Mouse (Mus musculus): Measurements from ENCODE around the gene Med17. TPM values are rescaled to one million over a fixed set of nuclear protein-coding genes. Genes with fewer than 3 reads are reported as not detected.
"Not testable (repeated sequence)": the region's sequence is repeated elsewhere in the genome, so short reads cannot be mapped to it uniquely, and the experiment has no call there.

Med17 gene
- polyA plus RNA-seq, 1 experiment from 2014 or later = 41.0 TPM

DNA sequence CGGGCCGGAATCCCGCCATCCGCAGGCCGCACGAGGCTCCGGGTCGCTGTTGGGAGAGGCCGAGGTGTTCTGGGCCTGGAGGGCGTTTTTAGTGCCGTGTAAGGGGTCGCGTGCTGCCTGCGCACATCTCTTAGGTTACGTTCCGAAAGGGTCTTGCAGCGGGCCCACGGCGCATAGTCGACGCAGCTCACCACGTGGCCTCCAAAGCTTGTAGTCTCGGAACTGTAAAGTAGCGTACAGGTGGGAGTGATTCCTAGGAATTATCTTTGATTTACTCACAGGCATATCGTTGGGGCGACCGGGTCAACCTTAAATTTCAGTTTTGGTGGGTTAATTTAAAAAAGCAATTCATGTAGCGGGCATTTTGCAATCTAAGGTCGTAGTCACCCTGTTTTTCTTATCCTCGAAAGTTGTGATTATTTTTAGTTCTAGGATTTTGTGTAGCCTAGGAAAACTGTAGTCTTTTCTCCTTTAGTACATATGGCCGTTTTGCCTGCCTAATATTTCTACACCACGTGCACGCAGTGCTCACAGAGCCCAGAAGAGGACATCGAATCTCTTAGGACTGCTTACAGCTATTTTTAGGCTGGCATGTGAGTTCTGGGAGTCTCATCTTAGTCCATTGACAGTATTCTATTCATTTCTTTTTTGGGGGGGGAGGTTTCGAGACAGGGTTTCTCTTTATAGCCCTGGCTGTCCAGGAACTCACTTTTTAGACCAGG is 26.8 kb upstream of the Med17 start, which contains the start of gene 4931406C07Rik:
Gene 4931406C07Rik, minus strand, starts transcription at position 51 of the 722 bp plus-strand sequence.
- peak within 1 kb of the TSS; percentile 91 for H3K27ac ChIP-seq (replicated peaks)
- H3K4me3 ChIP-seq = peak within 1 kb of the TSS; percentile 91
- H3K9ac ChIP-seq = peak within 1 kb of the TSS; percentile 94
- H3K4me1 ChIP-seq (replicated peaks) = peaks cover 46% of the 10 kb centered on the region
- H3K36me3 ChIP-seq = peaks cover 30% of the 10 kb centered on the region
- WGBS = under 1% methylated on average over 35 of the region's 35 CpGs
- no peaks in the 10 kb centered on the region for H3K9me3 ChIP-seq
- H3K27me3 ChIP-seq = no peaks in the 10 kb centered on the region
- ATAC-seq (ENCODE audit: low read depth) = peak; percentile 89
- H3K4me2 ChIP-seq = peak within 1 kb of the TSS; percentile 85

DNA sequence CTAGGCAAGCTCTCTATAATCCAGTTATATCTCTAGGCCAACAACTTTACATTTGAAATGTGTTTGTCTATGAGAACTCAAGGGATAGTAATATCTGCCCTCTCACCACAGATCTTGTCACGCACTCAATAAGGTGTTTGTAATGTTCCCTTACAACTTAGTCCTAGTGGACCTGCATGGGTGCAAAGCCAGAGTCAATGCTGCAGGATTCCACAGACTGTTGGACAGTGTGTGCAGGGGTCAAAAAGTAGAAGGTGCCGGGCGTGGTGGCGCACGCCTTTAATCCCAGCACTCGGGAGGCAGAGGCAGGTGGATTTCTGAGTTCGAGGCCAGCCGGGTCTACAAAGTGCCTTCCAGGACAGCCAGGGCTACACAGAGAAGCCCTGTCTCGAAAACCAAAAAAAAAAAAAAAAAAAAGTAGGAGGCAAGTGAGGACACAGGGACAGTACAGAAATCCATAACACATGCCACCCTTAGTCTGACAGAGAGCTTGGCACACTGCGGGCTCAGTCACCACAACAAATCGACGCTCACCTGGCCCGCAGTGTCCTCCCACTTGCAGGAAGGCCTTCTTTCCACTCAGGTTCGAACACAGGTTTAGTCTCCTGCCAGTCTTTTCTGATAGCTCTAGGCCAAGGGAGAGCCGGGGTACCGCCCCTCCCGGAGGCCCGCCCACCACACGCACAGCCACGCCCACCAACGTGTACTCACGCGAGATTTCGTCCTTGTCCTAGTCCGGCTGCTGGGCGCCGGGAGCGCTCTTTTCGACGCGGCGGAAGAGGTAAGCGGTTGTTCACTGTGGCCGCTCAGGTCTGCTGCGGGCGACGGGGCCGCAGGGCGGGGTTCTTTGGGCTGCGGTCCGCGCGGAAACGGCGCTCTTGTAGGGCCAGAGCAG is 26.0 kb upstream of the Med17 start, which contains the start of gene Taf1d:
Gene Taf1d, plus strand, starts transcription at position 712 of the 895 bp plus-strand sequence.
- peak; percentile 99 for ATAC-seq (ENCODE audit: low read depth)
- peak within 1 kb of the TSS; percentile 91 for H3K27ac ChIP-seq (replicated peaks)
- H3K4me2 ChIP-seq = peak within 1 kb of the TSS; percentile 85
- peak within 1 kb of the TSS; percentile 91 for H3K4me3 ChIP-seq
- H3K27me3 ChIP-seq = no peaks in the 10 kb centered on the region
- WGBS = 14% methylated on average over 45 of the region's 45 CpGs
- H3K9me3 ChIP-seq = no peaks in the 10 kb centered on the region
- H3K4me1 ChIP-seq (replicated peaks) = peaks cover 46% of the 10 kb centered on the region
- peak within 1 kb of the TSS; percentile 94 for H3K9ac ChIP-seq
- H3K36me3 ChIP-seq = peaks cover 26% of the 10 kb centered on the region

DNA sequence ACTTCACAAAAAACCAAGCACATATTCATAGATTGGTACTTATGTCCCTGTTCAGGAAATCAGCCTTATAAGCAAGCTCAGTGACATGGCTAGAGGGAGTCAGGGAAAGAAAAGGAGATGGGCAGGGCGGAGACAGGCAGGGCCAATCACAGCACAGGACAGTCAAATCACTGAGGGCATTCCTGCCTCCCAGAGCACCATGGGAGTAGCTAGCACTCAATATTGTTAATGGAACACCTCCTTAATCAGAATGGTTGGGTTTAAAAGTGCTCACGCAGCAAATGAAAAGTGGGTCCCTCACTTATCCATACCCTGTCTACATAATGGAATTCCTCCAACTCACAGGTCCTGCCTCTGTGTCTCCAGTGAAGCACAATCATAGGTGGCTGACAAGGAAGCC is 23.1 kb upstream of the Med17 start:
- 69% methylated on average over 2 of the region's 2 CpGs for WGBS
- no peaks in the 10 kb centered on the region for H3K9me3 ChIP-seq
- no peak overlapping the region for H3K4me2 ChIP-seq
- ATAC-seq (ENCODE audit: low read depth) = no peak
- no peak overlapping the region for H3K4me3 ChIP-seq
- H3K27ac ChIP-seq (replicated peaks) = no peak overlapping the region
- no peaks in the 10 kb centered on the region for H3K27me3 ChIP-seq
- H3K4me1 ChIP-seq (replicated peaks) = peaks cover 25% of the 10 kb centered on the region
- H3K9ac ChIP-seq = no peak overlapping the region
- H3K36me3 ChIP-seq = no peaks in the 10 kb centered on the region

DNA sequence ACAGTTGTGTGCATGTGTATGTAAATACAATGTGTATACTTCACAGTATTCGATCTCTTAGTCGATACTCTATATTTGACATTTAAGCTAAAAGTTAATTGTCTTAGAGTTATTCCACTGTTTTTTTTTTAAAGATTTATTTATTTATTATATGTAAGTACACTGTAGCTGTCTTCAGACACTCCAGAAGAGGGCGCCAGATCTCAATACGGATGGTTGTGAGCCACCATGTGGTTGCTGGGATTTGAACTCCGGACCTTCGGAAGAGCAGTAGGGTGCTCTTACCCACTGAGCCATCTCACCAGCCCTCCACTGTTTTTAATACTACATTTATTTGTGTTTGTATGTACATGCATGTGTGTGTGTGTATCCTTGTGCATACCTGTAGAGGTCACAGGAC is 22.3 kb upstream of the Med17 start:
- WGBS = 82% methylated on average over 6 of the region's 6 CpGs
- H3K4me2 ChIP-seq; H3K36me3 ChIP-seq; H3K27me3 ChIP-seq; H3K9me3 ChIP-seq; H3K4me3 ChIP-seq; ATAC-seq (ENCODE audit: low read depth); H3K9ac ChIP-seq; H3K27ac ChIP-seq (replicated peaks): not testable (repeated sequence)
- peaks cover 16% of the 10 kb centered on the region for H3K4me1 ChIP-seq (replicated peaks)

DNA sequence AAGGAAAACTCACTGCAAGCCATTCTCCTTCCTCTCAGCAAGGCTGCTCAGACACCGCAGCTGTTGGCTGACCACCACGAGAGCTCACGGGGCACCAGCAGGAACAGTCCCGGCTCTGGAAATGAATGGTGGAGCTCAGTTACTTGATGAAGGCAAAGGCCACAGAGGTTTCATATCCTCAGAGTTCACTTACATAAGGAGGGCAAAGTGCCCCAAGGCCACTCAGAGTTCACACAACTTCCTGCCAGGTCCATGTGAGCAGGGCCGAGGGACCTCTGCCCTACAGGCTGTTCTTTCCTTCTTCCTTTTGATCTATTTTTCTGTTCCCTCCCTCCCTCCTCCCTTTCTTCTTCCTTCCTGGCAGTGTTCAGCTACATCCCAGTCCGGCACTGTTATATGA is 21.7 kb upstream of the Med17 start:
- 0 out of 2 replicates have a peak, but pooled peaks cover 10% of the 10 kb centered on the region for H3K36me3 ChIP-seq
- no peak for ATAC-seq (ENCODE audit: low read depth)

DNA sequence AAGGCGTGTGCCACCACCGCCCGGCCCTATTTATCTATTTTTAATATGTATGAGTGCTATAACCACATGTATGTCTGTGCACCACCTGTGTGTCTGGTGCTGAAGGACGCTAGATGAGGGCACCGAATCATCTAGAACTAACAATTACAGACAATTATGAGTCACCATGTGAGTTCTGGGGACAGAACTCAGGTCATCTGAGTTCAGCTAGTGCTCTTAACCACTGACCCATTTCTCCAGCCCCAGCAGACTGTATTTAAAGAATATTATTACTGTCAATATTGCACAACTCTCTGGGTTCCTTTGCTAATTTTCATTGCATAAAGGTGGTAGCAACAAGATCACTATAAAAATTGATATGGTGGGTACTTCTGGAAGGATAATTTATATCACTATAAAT is 20.3 kb upstream of the Med17 start:
- H3K9ac ChIP-seq = no peak overlapping the region
- 0 out of 2 replicates have a peak, but pooled peaks cover 11% of the 10 kb centered on the region for H3K36me3 ChIP-seq
- peaks cover 3% of the 10 kb centered on the region; the same call in 1 of the 2 replicates for H3K4me1 ChIP-seq (replicated peaks)
- no peaks in the 10 kb centered on the region for H3K27me3 ChIP-seq
- no peaks in the 10 kb centered on the region for H3K9me3 ChIP-seq
- H3K27ac ChIP-seq (replicated peaks) = no peak overlapping the region
- H3K4me2 ChIP-seq = no peak overlapping the region
- WGBS = 87% methylated on average over 5 of the region's 5 CpGs
- ATAC-seq (ENCODE audit: low read depth) = no peak
- H3K4me3 ChIP-seq = no peak overlapping the region

More for the DNA sequence above, 21.7 kb upstream of the Med17 start:
- 53% methylated on average over 6 of the region's 6 CpGs for WGBS
- no peak overlapping the region for H3K4me3 ChIP-seq
- no peak overlapping the region for H3K4me2 ChIP-seq
- H3K9ac ChIP-seq = no peak overlapping the region
- H3K27me3 ChIP-seq = no peaks in the 10 kb centered on the region
- peak overlapping the region; percentile 46; the same call in 1 of the 2 replicates for H3K27ac ChIP-seq (replicated peaks)
- H3K4me1 ChIP-seq (replicated peaks) = peaks cover 11% of the 10 kb centered on the region
- H3K9me3 ChIP-seq = no peaks in the 10 kb centered on the region

DNA sequence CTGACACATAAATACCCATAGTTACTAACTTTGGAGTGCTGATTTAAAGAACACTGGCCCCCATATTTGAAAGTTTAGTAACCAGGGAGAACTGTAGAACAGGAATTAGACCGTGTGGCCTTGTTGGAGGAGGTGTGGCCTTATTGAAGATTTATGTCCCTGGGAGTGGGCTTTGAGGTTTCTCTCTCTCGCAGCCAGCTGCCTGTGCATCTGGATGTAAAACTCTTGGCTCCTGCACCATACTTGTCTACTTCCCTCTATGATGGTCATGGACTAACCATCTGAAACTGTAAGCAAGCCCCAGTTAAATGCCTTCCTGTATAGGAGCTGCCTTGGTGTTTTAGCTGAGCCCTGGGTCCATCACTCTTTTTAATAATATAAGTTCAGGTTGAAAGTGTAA is 18.7 kb upstream of the Med17 start:
- Histone ChIP-seq H3K27ac (replicated peaks) (no peak overlapping the region), H3K9ac (no peak overlapping the region), H3K9me3 (no peaks in the 10 kb centered on the region), H3K4me3 (no peak overlapping the region), H3K27me3 (no peaks in the 10 kb centered on the region), H3K4me1 (replicated peaks) (no peaks in the 10 kb centered on the region), H3K36me3 (peaks cover 16% of the 10 kb centered on the region; the same call in 1 of the 2 replicates), H3K4me2 (no peak overlapping the region)
- 32% methylated on average over 2 of the region's 2 CpGs for WGBS
- ATAC-seq (ENCODE audit: low read depth) = no peak

DNA sequence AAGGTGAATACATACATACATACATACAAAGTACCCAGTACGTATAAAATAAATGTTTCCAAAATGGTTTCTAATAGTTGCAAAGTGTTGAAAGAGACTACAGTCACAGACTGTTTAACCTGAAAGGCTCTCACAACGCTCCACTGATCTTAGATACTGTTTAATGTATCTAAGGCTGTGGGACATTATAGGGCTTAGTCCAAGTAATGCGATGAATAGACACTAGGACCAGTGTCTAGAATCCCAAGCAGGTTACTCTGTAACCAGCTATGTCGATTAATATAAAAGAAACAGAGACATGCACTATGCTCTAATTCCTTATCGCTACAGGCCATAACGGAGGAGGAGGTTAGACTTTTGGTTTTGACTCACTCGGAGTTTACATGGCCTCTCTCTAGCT is 17.4 kb upstream of the Med17 start:
- Histone ChIP-seq H3K4me1 (replicated peaks) (no peaks in the 10 kb centered on the region), H3K9ac (no peak overlapping the region), H3K36me3 (peaks cover 23% of the 10 kb centered on the region; the same call in 1 of the 2 replicates), H3K4me3 (no peak overlapping the region), H3K4me2 (no peak overlapping the region), H3K27ac (replicated peaks) (no peak overlapping the region), H3K9me3 (no peaks in the 10 kb centered on the region), H3K27me3 (no peaks in the 10 kb centered on the region)
- no peak for ATAC-seq (ENCODE audit: low read depth)
- WGBS = 86% methylated on average over 7 of the region's 7 CpGs

DNA sequence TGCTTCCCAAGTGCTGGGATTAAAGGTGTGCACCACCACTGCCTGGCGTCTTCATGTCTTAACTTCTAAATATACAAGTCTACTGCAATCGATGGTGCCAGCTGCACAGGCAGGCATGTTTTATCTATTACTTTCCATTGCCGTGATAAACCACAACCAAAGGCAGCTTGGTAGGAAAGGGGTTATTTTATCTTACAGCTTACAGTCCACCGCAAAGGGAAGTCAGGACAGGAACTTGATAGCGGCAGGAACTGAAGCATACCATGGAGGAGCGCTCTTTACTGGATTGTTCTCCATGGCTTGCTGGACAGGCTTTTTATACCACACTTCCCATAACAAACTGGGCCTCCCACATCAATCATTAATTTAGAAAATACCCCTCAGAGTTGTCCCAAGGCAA is 9.5 kb upstream of the Med17 start:
- no peak overlapping the region for H3K9ac ChIP-seq
- no peak overlapping the region for H3K4me3 ChIP-seq
- no peak overlapping the region for H3K4me2 ChIP-seq
- no peak overlapping the region for H3K27ac ChIP-seq (replicated peaks)
- no peaks in the 10 kb centered on the region for H3K4me1 ChIP-seq (replicated peaks)
- no peaks in the 10 kb centered on the region for H3K9me3 ChIP-seq
- 91% methylated on average over 6 of the region's 6 CpGs for WGBS
- ATAC-seq (ENCODE audit: low read depth) = no peak
- no peaks in the 10 kb centered on the region for H3K27me3 ChIP-seq
- peaks cover 43% of the 10 kb centered on the region for H3K36me3 ChIP-seq

DNA sequence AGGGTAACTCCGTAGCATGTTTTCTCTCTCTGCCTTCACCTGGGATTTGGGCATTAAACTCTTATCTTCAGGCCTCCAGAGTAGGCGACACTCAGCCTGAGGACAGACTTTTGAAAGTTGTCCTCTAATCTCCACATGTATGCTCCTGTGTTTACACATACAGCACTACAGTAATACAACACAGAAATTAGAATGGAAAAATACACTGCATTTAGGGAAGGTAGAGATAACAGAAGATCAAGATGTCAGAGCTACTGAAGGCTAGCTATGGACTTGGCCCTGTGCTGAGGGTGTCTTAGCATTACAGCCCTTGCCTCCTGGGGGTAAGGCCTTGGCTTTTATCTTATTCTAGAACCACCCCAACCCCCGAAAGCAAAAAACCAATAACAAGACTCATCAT is 8.7 kb upstream of the Med17 start:
- 84% methylated on average over 3 of the region's 3 CpGs for WGBS
- ATAC-seq (ENCODE audit: low read depth) = no peak
- no peaks in the 10 kb centered on the region for H3K9me3 ChIP-seq

DNA sequence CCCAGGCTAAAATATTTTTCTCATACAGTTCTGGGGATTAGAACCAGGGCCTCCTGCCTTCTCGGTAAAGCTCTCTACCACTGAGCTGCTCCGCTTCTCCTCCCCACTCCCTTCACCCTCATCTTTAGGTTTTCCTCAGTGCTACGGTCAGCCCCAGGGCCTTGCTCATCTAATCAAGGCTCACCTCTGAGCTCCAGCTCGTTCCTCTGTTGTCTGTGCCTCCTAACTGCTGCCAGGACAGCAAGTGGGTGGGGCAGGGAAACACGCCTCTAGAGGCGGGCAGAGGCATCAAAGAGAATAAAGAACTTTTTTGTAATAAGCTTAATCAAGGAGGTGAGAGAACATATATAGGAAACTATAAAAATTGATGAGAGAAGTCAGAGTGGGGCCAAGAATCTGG is 8.1 kb upstream of the Med17 start:
- Histone ChIP-seq H3K4me3 (no peak overlapping the region), H3K4me1 (replicated peaks) (no peaks in the 10 kb centered on the region), H3K4me2 (no peak overlapping the region), H3K9ac (no peak overlapping the region), H3K9me3 (no peaks in the 10 kb centered on the region), H3K27ac (replicated peaks) (no peak overlapping the region), H3K27me3 (no peaks in the 10 kb centered on the region), H3K36me3 (peaks cover 33% of the 10 kb centered on the region)
- no peak for ATAC-seq (ENCODE audit: low read depth)
- 52% methylated on average over 6 of the region's 6 CpGs for WGBS

More for the DNA sequence above, 8.7 kb upstream of the Med17 start:
- no peak overlapping the region for H3K4me2 ChIP-seq
- H3K27me3 ChIP-seq = no peaks in the 10 kb centered on the region
- H3K4me1 ChIP-seq (replicated peaks) = no peaks in the 10 kb centered on the region
- no peak overlapping the region for H3K4me3 ChIP-seq
- H3K27ac ChIP-seq (replicated peaks) = no peak overlapping the region
- H3K36me3 ChIP-seq = peaks cover 37% of the 10 kb centered on the region
- no peak overlapping the region for H3K9ac ChIP-seq

DNA sequence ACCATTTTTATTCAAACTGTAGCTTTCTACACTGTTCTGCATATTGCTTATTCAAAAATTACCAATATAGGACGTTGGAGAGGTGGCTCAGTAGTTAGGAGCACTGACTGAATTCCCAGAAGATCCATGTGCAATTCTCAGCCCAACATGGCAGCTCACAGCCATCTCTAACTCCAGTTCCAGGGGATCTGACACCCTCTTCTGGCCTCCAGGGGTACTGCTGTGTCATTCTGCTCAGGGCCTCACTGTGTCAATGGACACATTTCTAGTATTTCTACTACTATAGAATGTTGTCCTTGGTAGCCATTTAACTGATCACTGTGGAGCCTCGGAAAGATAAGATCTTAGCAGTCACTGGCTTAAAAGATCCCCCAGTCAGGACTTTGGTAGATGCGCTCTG is 5.7 kb upstream of the Med17 start:
- H3K4me1 ChIP-seq (replicated peaks) = peaks cover 9% of the 10 kb centered on the region
- no peak overlapping the region for H3K4me2 ChIP-seq
- H3K36me3 ChIP-seq = peaks cover 27% of the 10 kb centered on the region
- no peak overlapping the region for H3K27ac ChIP-seq (replicated peaks)
- no peaks in the 10 kb centered on the region for H3K9me3 ChIP-seq
- no peak overlapping the region for H3K9ac ChIP-seq
- H3K27me3 ChIP-seq = no peaks in the 10 kb centered on the region
- no peak for ATAC-seq (ENCODE audit: low read depth)
- 65% methylated on average over 3 of the region's 3 CpGs for WGBS
- H3K4me3 ChIP-seq = no peak overlapping the region

Data from neural tube, embryonic 13.5 days (tissue).